Mouse (Mus musculus) embryonic facial prominence, embryonic 11.5 days (tissue): Measurements from ENCODE around the gene Aoah. TPM values are rescaled to one million over a fixed set of nuclear protein-coding genes. Genes with fewer than 3 reads are reported as not detected.
A peak's percentile ranks its signal among the peaks of the same experiment; 100 is the strongest.

Source experiments
- ATAC-seq: fragments of 200-750 bp; cut with Nextera tagmentation; replicated peaks from 2 replicates; pipeline ENCODE4 v1.8.0; 2017; ENCODE audit warnings: low read depth; ENCODE audit not compliant: insufficient number of reproducible peaks, low FRiP score, low TSS enrichment
- DNase-seq: peaks from one replicate; pipeline ENCODE4 v3.0.0-alpha.2; 2015; ENCODE audit warnings: low spot score
- H3K27ac ChIP-seq: fragments of 300-500 bp; sonication (generic); replicated peaks from 2 replicates; pipeline ENCODE4 v1.5.1; 2014; ENCODE audit warnings: mild to moderate bottlenecking, low read depth, low read length, control low read depth
- H3K27me3 ChIP-seq: fragments of 300-500 bp; sonication (generic); 2 replicates; pipeline ENCODE4 v1.6.1; 2014; ENCODE audit warnings: mild to moderate bottlenecking, low read length, moderate library complexity, mixed read lengths; ENCODE audit not compliant: control insufficient read depth, insufficient read depth
- H3K36me3 ChIP-seq: fragments of 300-500 bp; sonication (generic); replicated peaks from 2 replicates; pipeline ENCODE4 v1.6.1; 2014; ENCODE audit warnings: low read depth, mild to moderate bottlenecking, low read length, moderate library complexity, mixed read lengths; ENCODE audit not compliant: control insufficient read depth, insufficient read depth
- H3K4me1 ChIP-seq: fragments of 300-500 bp; sonication (generic); 2 replicates; pipeline ENCODE4 v1.6.1; 2014; ENCODE audit warnings: low read length, mixed read lengths; ENCODE audit not compliant: control insufficient read depth, insufficient read depth
- H3K4me2 ChIP-seq: fragments of 300-500 bp; sonication (generic); 2 replicates; pipeline ENCODE4 v1.6.1; 2014; ENCODE audit warnings: low read depth, mild to moderate bottlenecking, control low read depth, low read length, moderate library complexity
- H3K4me3 ChIP-seq: fragments of 300-500 bp; sonication (generic); 2 replicates; pipeline ENCODE4 v1.5.1; 2014; ENCODE audit warnings: low read depth, low read length, control low read depth
- H3K9ac ChIP-seq: fragments of 300-500 bp; sonication (generic); replicated peaks from 2 replicates; pipeline ENCODE4 v1.6.1; 2014; ENCODE audit warnings: mild to moderate bottlenecking, control low read depth, low read length
- H3K9me3 ChIP-seq: fragments of 300-500 bp; sonication (generic); replicated peaks from 2 replicates; pipeline ENCODE4 v1.6.1; 2016; ENCODE audit warnings: mild to moderate bottlenecking, low read length, inconsistent platforms, mixed read lengths; ENCODE audit not compliant: control insufficient read depth
- WGBS: fragments of 180-500 bp; shearing (Covaris S2); extraction: QIAGEN DNeasy Blood & Tissue Kit; methylation state at CpG from one replicate; pipeline ENCODE4 v1.1.7; 2014; 5-methylcytosine and 5-hydroxymethylcytosine counted together
- polyA plus RNA-seq: library from polyadenylated mRNA; unstranded; fragments of >200 nt; fragmentation: Nextera tagmentation; extraction: Ambion mirVana; gene quantifications from 2 replicates; pipeline ENCODE4 v1.2.1, GENCODE M21; 2014

The Aoah gene
- polyA plus RNA-seq, 1 experiment from 2014 or later: 0.55 TPM

DNA sequence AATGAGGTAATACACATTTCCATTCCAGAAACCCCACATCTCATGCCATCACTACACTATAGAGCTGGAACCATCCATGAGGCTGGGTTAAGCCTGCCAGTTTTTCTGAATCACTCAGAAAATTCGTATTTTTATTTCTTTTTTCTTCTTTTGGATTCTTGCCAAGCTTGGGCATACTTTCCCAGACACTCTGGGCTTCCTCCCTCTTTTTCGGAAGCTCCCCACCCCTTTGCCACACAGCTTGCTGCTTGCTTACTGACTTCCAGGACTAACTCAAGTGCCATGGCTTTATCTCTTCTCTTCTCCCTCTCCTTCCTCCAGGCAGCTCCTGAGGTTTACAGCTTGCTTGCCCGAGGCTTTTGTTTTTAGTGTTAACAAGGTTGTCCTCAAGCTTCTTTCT lies 62.0 kb downstream of the Aoah start:
- H3K9ac ChIP-seq: no peak overlapping the region
- DNase-seq (no peak), ATAC-seq (no peak)
- H3K9me3 ChIP-seq: no peaks in the 10 kb centered on the region
- H3K4me2 ChIP-seq: no peak overlapping the region
- no peak overlapping the region for H3K4me3 ChIP-seq
- no peaks in the 10 kb centered on the region for H3K27me3 ChIP-seq
- WGBS: 72% methylated on average over 3 of the region's 3 CpGs
- H3K36me3 ChIP-seq: no peaks in the 10 kb centered on the region
- H3K27ac ChIP-seq: no peak overlapping the region
- no peaks in the 10 kb centered on the region for H3K4me1 ChIP-seq

- Histone ChIP-seq H3K4me1 (no peaks in the 10 kb centered on the region), H3K4me3 (no peak overlapping the region), H3K9ac (no peak overlapping the region), H3K4me2 (no peak overlapping the region), H3K27me3 (no peaks in the 10 kb centered on the region), H3K36me3 (no peaks in the 10 kb centered on the region), H3K9me3 (no peaks in the 10 kb centered on the region), H3K27ac (no peak overlapping the region)
- no peak for DNase-seq
- 50% methylated on average over 1 of the region's 1 CpGs for WGBS
- ATAC-seq: no peak
Measured at GRCm38 (mm10) chr13:20899372-20899771, 105.5 kb downstream of the Aoah start.

DNA sequence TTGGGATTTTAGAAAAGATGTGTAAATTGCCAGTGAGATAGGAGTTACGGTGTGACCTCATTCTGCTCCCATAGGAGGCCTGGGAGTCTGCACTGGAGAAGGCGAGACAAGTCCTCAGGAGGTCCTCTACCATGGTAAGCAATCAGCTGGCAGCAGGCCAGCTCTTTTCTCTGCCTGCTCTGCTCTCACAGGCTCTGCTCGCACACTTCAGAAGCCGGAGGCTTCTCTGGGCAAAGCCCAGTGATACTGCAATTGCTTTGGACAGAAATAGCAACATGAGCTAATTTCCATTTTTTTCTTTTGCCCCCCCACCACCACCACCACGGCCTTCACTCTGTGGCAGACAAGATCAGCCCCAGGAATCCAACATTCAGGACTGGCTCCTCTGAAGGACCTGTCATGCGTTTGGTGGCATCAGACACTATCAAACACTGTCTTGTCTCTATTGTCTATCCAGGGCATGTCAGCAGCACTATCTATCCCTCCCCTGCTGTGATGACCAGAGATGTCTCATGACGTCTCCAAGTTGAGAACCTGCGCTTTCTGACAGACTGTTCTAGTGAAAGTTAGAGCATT lies 106.6 kb downstream of the Aoah start:
- no peaks in the 10 kb centered on the region for H3K4me1 ChIP-seq
- H3K27me3 ChIP-seq: no peaks in the 10 kb centered on the region
- H3K4me2 ChIP-seq: no peak overlapping the region
- 71% methylated on average over 8 of the region's 8 CpGs for WGBS
- H3K9me3 ChIP-seq: no peaks in the 10 kb centered on the region
- no peak overlapping the region for H3K27ac ChIP-seq
- 0 out of 2 replicates have a peak, but pooled peaks have one; percentile 48 for ATAC-seq
- no peak overlapping the region for H3K9ac ChIP-seq
- no peak for DNase-seq
- no peaks in the 10 kb centered on the region for H3K36me3 ChIP-seq
- H3K4me3 ChIP-seq: no peak overlapping the region

DNA sequence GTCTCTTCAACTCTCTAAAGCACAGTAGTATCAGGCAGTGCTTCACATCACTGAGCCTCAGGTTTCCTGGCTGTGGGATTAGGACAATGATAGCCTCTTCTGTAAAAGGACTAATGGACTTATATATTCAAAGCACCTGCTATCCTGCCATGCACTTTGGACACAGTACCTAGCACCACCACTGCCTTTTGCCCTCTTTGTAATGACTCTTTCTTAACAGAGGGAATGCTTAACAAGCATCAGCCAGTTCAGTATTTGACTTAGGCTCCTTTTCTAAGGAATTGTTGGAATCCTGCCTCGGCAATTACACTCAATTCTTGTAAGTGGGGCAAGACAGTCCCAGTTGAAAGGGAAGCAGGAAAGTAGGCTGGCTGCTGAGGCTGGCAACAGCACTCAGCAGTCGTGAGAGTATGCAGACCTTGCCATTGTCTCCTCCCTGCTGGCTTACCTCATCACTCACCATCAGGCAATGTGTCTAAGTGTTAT lies 107.1 kb downstream of the Aoah start:
- 23% methylated on average over 2 of the region's 2 CpGs for WGBS
- no peak for DNase-seq
- Histone ChIP-seq H3K9me3 (no peaks in the 10 kb centered on the region), H3K27me3 (no peaks in the 10 kb centered on the region), H3K4me3 (no peak overlapping the region), H3K36me3 (no peaks in the 10 kb centered on the region), H3K4me1 (no peaks in the 10 kb centered on the region), H3K9ac (no peak overlapping the region), H3K4me2 (no peak overlapping the region), H3K27ac (no peak overlapping the region)
- 0 out of 2 replicates have a peak, but pooled peaks have one; percentile 34 for ATAC-seq

- Histone ChIP-seq H3K4me3 (no peak overlapping the region), H3K27me3 (no peaks in the 10 kb centered on the region), H3K4me1 (no peaks in the 10 kb centered on the region), H3K9ac (no peak overlapping the region), H3K4me2 (no peak overlapping the region), H3K36me3 (no peaks in the 10 kb centered on the region), H3K27ac (no peak overlapping the region), H3K9me3 (no peaks in the 10 kb centered on the region)
- WGBS: 70% methylated on average over 3 of the region's 3 CpGs
- no peak for DNase-seq
- no peak for ATAC-seq
Measured at GRCm38 (mm10) chr13:20901634-20902135, 107.8 kb downstream of the Aoah start.

- Histone ChIP-seq H3K27ac (no peak overlapping the region), H3K27me3 (no peaks in the 10 kb centered on the region), H3K9me3 (no peaks in the 10 kb centered on the region), H3K4me3 (no peak overlapping the region), H3K4me2 (no peak overlapping the region), H3K4me1 (no peaks in the 10 kb centered on the region), H3K9ac (no peak overlapping the region), H3K36me3 (no peaks in the 10 kb centered on the region)
- 74% methylated on average over 4 of the region's 4 CpGs for WGBS
- ATAC-seq: no peak
- no peak for DNase-seq
Measured at GRCm38 (mm10) chr13:20904118-20904517, 110.2 kb downstream of the Aoah start.

DNA sequence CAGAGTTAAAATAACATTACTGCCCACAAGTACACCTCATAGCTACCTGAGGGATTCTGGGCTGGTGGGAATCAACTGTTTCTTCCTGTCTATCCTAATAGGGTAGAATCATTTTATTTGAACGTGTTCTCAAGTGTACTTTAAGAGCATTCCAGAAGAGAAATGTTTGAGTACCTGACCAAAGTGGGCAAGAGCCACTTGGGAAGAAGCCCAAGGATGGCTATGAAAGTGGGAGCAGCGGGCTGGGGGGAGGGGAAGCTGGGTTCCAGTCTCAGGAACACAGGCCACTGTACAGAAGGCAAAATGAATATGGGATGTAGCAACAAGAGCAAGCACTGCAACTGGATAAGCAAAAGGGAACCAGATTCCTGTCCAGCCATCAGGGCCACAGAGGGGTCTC lies 111.3 kb downstream of the Aoah start:
- H3K27ac ChIP-seq: no peak overlapping the region
- H3K4me1 ChIP-seq: no peaks in the 10 kb centered on the region
- no peaks in the 10 kb centered on the region for H3K9me3 ChIP-seq
- H3K4me2 ChIP-seq: no peak overlapping the region
- no peak overlapping the region for H3K4me3 ChIP-seq
- ATAC-seq: no peak
- no peak overlapping the region for H3K9ac ChIP-seq
- no peaks in the 10 kb centered on the region for H3K27me3 ChIP-seq
- no peaks in the 10 kb centered on the region for H3K36me3 ChIP-seq
- no peak for DNase-seq
- WGBS: 79% methylated on average over 2 of the region's 2 CpGs

DNA sequence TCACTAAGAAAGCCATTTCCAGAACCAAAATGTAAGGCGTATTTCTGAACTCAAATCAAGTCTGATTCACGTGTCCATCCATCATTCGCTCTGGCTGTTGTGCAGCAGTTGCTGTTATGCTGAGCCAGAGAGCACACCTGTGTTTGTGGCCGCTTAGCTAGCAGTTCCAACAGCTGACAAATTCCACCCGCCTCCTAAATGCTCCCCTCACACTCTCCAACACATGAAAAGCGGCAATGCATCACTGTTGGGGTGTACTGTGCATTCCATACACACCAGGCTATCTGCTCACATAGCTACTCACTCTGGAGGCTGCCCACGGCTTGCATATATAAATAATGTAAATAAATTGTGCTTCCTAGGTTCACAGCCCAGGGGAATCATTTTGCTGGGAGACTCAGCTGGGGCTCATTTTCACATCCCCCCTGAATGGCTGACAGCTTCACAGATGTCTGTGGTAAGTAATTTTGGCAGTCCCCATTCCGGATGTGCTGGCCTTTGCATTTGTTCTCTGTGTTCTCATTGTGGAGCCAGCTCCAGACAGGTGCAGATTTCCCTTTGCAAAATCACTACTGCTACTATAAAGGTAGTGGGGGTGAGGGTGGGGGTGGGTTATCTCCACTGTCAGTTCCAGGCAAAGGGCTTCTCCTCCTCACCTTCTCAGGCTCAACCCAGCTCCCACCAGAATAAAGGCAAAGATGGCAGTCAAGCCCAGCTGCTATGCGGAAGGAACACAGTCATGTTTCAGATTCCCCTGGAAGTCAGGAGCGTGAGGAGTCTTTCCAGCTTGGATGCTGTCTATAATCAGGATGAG lies 123.0 kb downstream of the Aoah start:
- no peaks in the 10 kb centered on the region for H3K9me3 ChIP-seq
- 0 out of 2 replicates have a peak, but pooled peaks have one; percentile 39 for ATAC-seq
- DNase-seq: no peak
- H3K27me3 ChIP-seq: no peaks in the 10 kb centered on the region
- no peak overlapping the region for H3K9ac ChIP-seq
- H3K36me3 ChIP-seq: no peaks in the 10 kb centered on the region
- WGBS: 64% methylated on average over 10 of the region's 10 CpGs
- H3K27ac ChIP-seq: no peak overlapping the region
- no peak overlapping the region for H3K4me3 ChIP-seq
- H3K4me2 ChIP-seq: no peak overlapping the region
- H3K4me1 ChIP-seq: no peaks in the 10 kb centered on the region
